Mouse (Mus musculus): Measurements from ENCODE around the gene Spag9. TPM values are rescaled to one million over a fixed set of nuclear protein-coding genes. Genes with fewer than 3 reads are reported as not detected.
"Not testable (repeated sequence)": the region's sequence is repeated elsewhere in the genome, so short reads cannot be mapped to it uniquely, and the experiment has no call there.

Gene Spag9
- polyA plus RNA-seq, 1 experiment from 2014 or later, result 82.7 TPM

GRCm38 (mm10) chr11:94032971-94033370, 37.1 kb downstream of the Spag9 start:
- Histone ChIP-seq H3K27ac (ENCODE audit: low read length) (no peak overlapping the region), H3K27me3 (ENCODE audit: control insufficient read depth, insufficient read depth, low read depth, low read length) (no peaks in the 10 kb centered on the region), H3K36me3 (ENCODE audit: control insufficient read depth, insufficient read depth, low read length) (no peaks in the 10 kb centered on the region; the same call in 1 of the 2 replicates), H3K4me2 (ENCODE audit: low read length) (no peak overlapping the region), H3K9ac (ENCODE audit: low read depth, low read length) (no peak overlapping the region), H3K4me1 (ENCODE audit: control insufficient read depth, insufficient read depth, low read length) (no peaks in the 10 kb centered on the region), H3K4me3 (ENCODE audit: low read depth, low read length) (no peak overlapping the region), H3K9me3 (replicated peaks; ENCODE audit: control insufficient read depth, low read length, poor library complexity, severe bottlenecking) (no peaks in the 10 kb centered on the region)
- no peak for ATAC-seq
- WGBS, result 79% methylated on average over 2 of the region's 2 CpGs

- Histone ChIP-seq H3K27ac (ENCODE audit: low read length) (no peak overlapping the region; the same call in 1 of the 2 replicates), H3K4me3 (ENCODE audit: low read depth, low read length) (no peak overlapping the region), H3K9ac (ENCODE audit: low read depth, low read length) (no peak overlapping the region), H3K9me3 (replicated peaks; ENCODE audit: control insufficient read depth, low read length, poor library complexity, severe bottlenecking) (no peaks in the 10 kb centered on the region), H3K4me2 (ENCODE audit: low read length) (no peak overlapping the region), H3K36me3 (ENCODE audit: control insufficient read depth, insufficient read depth, low read length) (peaks cover 2% of the 10 kb centered on the region; the same call in 1 of the 2 replicates), H3K27me3 (ENCODE audit: control insufficient read depth, insufficient read depth, low read depth, low read length) (no peaks in the 10 kb centered on the region), H3K4me1 (ENCODE audit: control insufficient read depth, insufficient read depth, low read length) (no peaks in the 10 kb centered on the region)
- ATAC-seq, result no peak
- WGBS, result 30% methylated on average over 2 of the region's 2 CpGs
Measured at GRCm38 (mm10) chr11:94035974-94036373, 40.1 kb downstream of the Spag9 start.

- H3K4me2 ChIP-seq (ENCODE audit: low read length), result no peak overlapping the region
- no peaks in the 10 kb centered on the region for H3K27me3 ChIP-seq (ENCODE audit: control insufficient read depth, insufficient read depth, low read depth, low read length)
- no peak overlapping the region for H3K9ac ChIP-seq (ENCODE audit: low read depth, low read length)
- no peak overlapping the region for H3K4me3 ChIP-seq (ENCODE audit: low read depth, low read length)
- H3K27ac ChIP-seq (ENCODE audit: low read length), result no peak overlapping the region
- 85% methylated on average over 1 of the region's 1 CpGs for WGBS
- no peaks in the 10 kb centered on the region for H3K9me3 ChIP-seq (replicated peaks; ENCODE audit: control insufficient read depth, low read length, poor library complexity, severe bottlenecking)
- ATAC-seq, result no peak
- H3K4me1 ChIP-seq (ENCODE audit: control insufficient read depth, insufficient read depth, low read length), result peaks cover 3% of the 10 kb centered on the region
- peaks cover 2% of the 10 kb centered on the region; the same call in 1 of the 2 replicates for H3K36me3 ChIP-seq (ENCODE audit: control insufficient read depth, insufficient read depth, low read length)
Measured at GRCm38 (mm10) chr11:94041475-94041874, 45.6 kb downstream of the Spag9 start.

GRCm38 (mm10) chr11:94042301-94042700, 46.4 kb downstream of the Spag9 start:
- WGBS, result 38% methylated on average over 1 of the region's 1 CpGs
- not testable (repeated sequence) for H3K27me3 ChIP-seq (ENCODE audit: control insufficient read depth, insufficient read depth, low read depth, low read length)

GRCm38 (mm10) chr11:94043998-94044985, 48.4 kb downstream of the Spag9 start:
- Histone ChIP-seq H3K27ac (ENCODE audit: low read length) (peak overlapping the region; percentile 94), H3K9me3 (replicated peaks; ENCODE audit: control insufficient read depth, low read length, poor library complexity, severe bottlenecking) (no peaks in the 10 kb centered on the region), H3K4me3 (ENCODE audit: low read depth, low read length) (peak overlapping the region; percentile 54), H3K4me1 (ENCODE audit: control insufficient read depth, insufficient read depth, low read length) (peaks cover 24% of the 10 kb centered on the region), H3K4me2 (ENCODE audit: low read length) (peak overlapping the region; percentile 55), H3K36me3 (ENCODE audit: control insufficient read depth, insufficient read depth, low read length) (0 out of 2 replicates have a peak, but pooled peaks cover 2% of the 10 kb centered on the region), H3K27me3 (ENCODE audit: control insufficient read depth, insufficient read depth, low read depth, low read length) (no peaks in the 10 kb centered on the region), H3K9ac (ENCODE audit: low read depth, low read length) (peak overlapping the region; percentile 80)
- peak; percentile 99 for ATAC-seq
- under 1% methylated on average over 22 of the region's 22 CpGs for WGBS

More at GRCm38 (mm10) chr11:94042301-94042700, 46.4 kb downstream of the Spag9 start:
- ATAC-seq; H3K27ac ChIP-seq (ENCODE audit: low read length); H3K4me3 ChIP-seq (ENCODE audit: low read depth, low read length); H3K9ac ChIP-seq (ENCODE audit: low read depth, low read length); H3K4me2 ChIP-seq (ENCODE audit: low read length); H3K9me3 ChIP-seq (replicated peaks; ENCODE audit: control insufficient read depth, low read length, poor library complexity, severe bottlenecking); H3K36me3 ChIP-seq (ENCODE audit: control insufficient read depth, insufficient read depth, low read length): not testable (repeated sequence)
- H3K4me1 ChIP-seq (ENCODE audit: control insufficient read depth, insufficient read depth, low read length), result peaks cover 11% of the 10 kb centered on the region

- Histone ChIP-seq H3K9me3 (replicated peaks; ENCODE audit: control insufficient read depth, low read length, poor library complexity, severe bottlenecking) (no peaks in the 10 kb centered on the region), H3K9ac (ENCODE audit: low read depth, low read length) (peak overlapping the region; percentile 56)
- WGBS, result under 1% methylated on average over 4 of the region's 4 CpGs
Measured at GRCm38 (mm10) chr11:94045016-94045415, 49.1 kb downstream of the Spag9 start.

GRCm38 (mm10) chr11:94047288-94047687, 51.4 kb downstream of the Spag9 start:
- WGBS, result 26% methylated on average over 2 of the region's 2 CpGs
- peaks cover 15% of the 10 kb centered on the region for H3K36me3 ChIP-seq (ENCODE audit: control insufficient read depth, insufficient read depth, low read length)
- peak overlapping the region; percentile 70 for H3K4me2 ChIP-seq (ENCODE audit: low read length)
- peaks cover 28% of the 10 kb centered on the region for H3K4me1 ChIP-seq (ENCODE audit: control insufficient read depth, insufficient read depth, low read length)
- peak overlapping the region; percentile 30 for H3K4me3 ChIP-seq (ENCODE audit: low read depth, low read length)
- H3K27me3 ChIP-seq (ENCODE audit: control insufficient read depth, insufficient read depth, low read depth, low read length), result no peaks in the 10 kb centered on the region
- H3K27ac ChIP-seq (ENCODE audit: low read length), result no peak overlapping the region; the same call in 1 of the 2 replicates
- peak overlapping the region; percentile 33; the same call in 1 of the 2 replicates for H3K9ac ChIP-seq (ENCODE audit: low read depth, low read length)
- no peak for ATAC-seq
- H3K9me3 ChIP-seq (replicated peaks; ENCODE audit: control insufficient read depth, low read length, poor library complexity, severe bottlenecking), result no peaks in the 10 kb centered on the region

More at GRCm38 (mm10) chr11:94045016-94045415, 49.1 kb downstream of the Spag9 start:
- Histone ChIP-seq H3K27me3 (ENCODE audit: control insufficient read depth, insufficient read depth, low read depth, low read length) (no peaks in the 10 kb centered on the region), H3K4me2 (ENCODE audit: low read length) (peak overlapping the region; percentile 55), H3K4me1 (ENCODE audit: control insufficient read depth, insufficient read depth, low read length) (peaks cover 24% of the 10 kb centered on the region), H3K27ac (ENCODE audit: low read length) (peak overlapping the region; percentile 73), H3K4me3 (ENCODE audit: low read depth, low read length) (peak overlapping the region; percentile 54), H3K36me3 (ENCODE audit: control insufficient read depth, insufficient read depth, low read length) (peaks cover 7% of the 10 kb centered on the region; the same call in 1 of the 2 replicates)
- no peak for ATAC-seq

GRCm38 (mm10) chr11:94054176-94054575, 58.3 kb downstream of the Spag9 start:
- Histone ChIP-seq H3K9ac (ENCODE audit: low read depth, low read length) (no peak overlapping the region), H3K9me3 (replicated peaks; ENCODE audit: control insufficient read depth, low read length, poor library complexity, severe bottlenecking) (no peaks in the 10 kb centered on the region), H3K4me1 (ENCODE audit: control insufficient read depth, insufficient read depth, low read length) (peaks cover 22% of the 10 kb centered on the region), H3K36me3 (ENCODE audit: control insufficient read depth, insufficient read depth, low read length) (peaks cover 16% of the 10 kb centered on the region), H3K4me2 (ENCODE audit: low read length) (0 out of 2 replicates have a peak overlapping the region, but pooled peaks have one; percentile 1), H3K27me3 (ENCODE audit: control insufficient read depth, insufficient read depth, low read depth, low read length) (no peaks in the 10 kb centered on the region), H3K27ac (ENCODE audit: low read length) (peak overlapping the region; percentile 67), H3K4me3 (ENCODE audit: low read depth, low read length) (no peak overlapping the region)
- 0 out of 2 replicates have a peak, but pooled peaks have one; percentile 67 for ATAC-seq
- 37% methylated on average over 3 of the region's 3 CpGs for WGBS

- no peaks in the 10 kb centered on the region for H3K9me3 ChIP-seq (replicated peaks; ENCODE audit: control insufficient read depth, low read length, poor library complexity, severe bottlenecking)
- 50% methylated on average over 3 of the region's 3 CpGs for WGBS
- ATAC-seq, result peak; percentile 66; the same call in 1 of the 2 replicates
Measured at GRCm38 (mm10) chr11:94054901-94055300, 59.0 kb downstream of the Spag9 start.

More at GRCm38 (mm10) chr11:94054901-94055300, 59.0 kb downstream of the Spag9 start:
- Histone ChIP-seq H3K4me1 (ENCODE audit: control insufficient read depth, insufficient read depth, low read length) (peaks cover 22% of the 10 kb centered on the region), H3K4me2 (ENCODE audit: low read length) (no peak overlapping the region), H3K4me3 (ENCODE audit: low read depth, low read length) (no peak overlapping the region), H3K27me3 (ENCODE audit: control insufficient read depth, insufficient read depth, low read depth, low read length) (no peaks in the 10 kb centered on the region), H3K9ac (ENCODE audit: low read depth, low read length) (no peak overlapping the region), H3K27ac (ENCODE audit: low read length) (peak overlapping the region; percentile 67), H3K36me3 (ENCODE audit: control insufficient read depth, insufficient read depth, low read length) (peaks cover 11% of the 10 kb centered on the region)
